8 mouse cellular contexts compared by ENCODE assay signal in the genomic region with DNA sequence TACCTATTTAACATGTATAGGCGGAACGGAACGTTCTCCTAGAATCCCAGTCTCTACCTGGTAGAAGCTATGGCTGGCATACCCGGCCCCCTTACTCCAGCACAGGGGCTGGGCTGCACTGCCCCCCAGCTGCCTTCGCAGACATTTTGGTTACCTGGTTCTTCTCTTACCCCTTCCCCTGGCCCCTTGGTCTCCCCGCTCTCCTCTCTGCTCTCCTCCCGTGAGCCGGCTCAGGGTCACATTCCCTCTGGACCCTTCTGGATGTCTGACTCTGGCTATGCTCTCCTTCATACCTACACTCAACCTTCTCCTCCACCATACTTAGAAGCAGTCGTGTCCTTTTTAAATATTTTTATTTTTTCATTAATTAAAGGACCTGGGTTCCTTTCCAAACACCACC. TPM values are rescaled to one million over a fixed set of nuclear protein-coding genes. Genes with fewer than 3 reads are reported as not detected.
DNase-seq lines count a peak whose midpoint lies in the region; ATAC-seq and TF ChIP-seq lines count a peak whose summit lies in the region.

No protein-coding gene starts in this region.

- peaks cover 28% of the 10 kb centered on the region for H3K36me3 ChIP-seq in G1E (replicated peaks)
- peaks cover 11% of the 10 kb centered on the region; the same call in 1 of the 2 replicates for H3K36me3 ChIP-seq in lung, embryonic 15.5 days

- peak overlapping the region; percentile 80 for H3K27ac ChIP-seq in lung, embryonic 15.5 days

- 3% methylated on average over 9 of the region's 9 CpGs for WGBS in lung, embryonic 15.5 days

- no peak for ATAC-seq in G1E (ENCODE audit: extremely low read depth, insufficient number of reproducible peaks, low FRiP score, poor library complexity, severe bottlenecking)
- ATAC-seq in hematopoietic stem cell, adult 5-6 weeks (replicated peaks in 1 of 2; ENCODE audit: insufficient read depth in 1 of 2, low FRiP score in 2 of 2, low TSS enrichment in 1 of 2, low read depth in 1 of 2, poor library complexity in 2 of 2, severe bottlenecking in 2 of 2): peak; percentile 19; a peak in 3 of 4 replicates
- ATAC-seq in lung, embryonic 15.5 days (ENCODE audit: borderline replicate concordance, extremely low read depth, low FRiP score, low TSS enrichment): peak; percentile 50

- H3K27me3 ChIP-seq in G1E (ENCODE audit: insufficient read depth, low read length): no peaks in the 10 kb centered on the region
- H3K27me3 ChIP-seq in lung, embryonic 15.5 days: no peaks in the 10 kb centered on the region

- peaks cover 43% of the 10 kb centered on the region for H3K4me1 ChIP-seq in G1E (ENCODE audit: insufficient read depth, low read depth, low read length)
- peaks cover 26% of the 10 kb centered on the region for H3K4me1 ChIP-seq in lung, embryonic 15.5 days

- H3K9me3 ChIP-seq in G1E (replicated peaks): no peaks in the 10 kb centered on the region
- no peaks in the 10 kb centered on the region for H3K9me3 ChIP-seq in lung, embryonic 15.5 days

- H3K4me3 ChIP-seq in G1E (ENCODE audit: low read depth, low read length): peak overlapping the region; percentile 90
- peak overlapping the region; percentile 78 for H3K4me3 ChIP-seq in lung, embryonic 15.5 days

- no peak for TF ChIP-seq CTCF in G1E (IDR thresholded peaks at IDR 0.05; ENCODE audit: low read depth, low read length)

- H3K9ac ChIP-seq in lung, embryonic 15.5 days: peak overlapping the region; percentile 60

- peak; percentile 45 for DNase-seq in G1E (ENCODE audit: low spot score)
- peak; percentile 67 for DNase-seq in cerebellum, adult 9-11 months
- peak; percentile 35 for DNase-seq in forelimb bud, embryonic 11.5 days (ENCODE audit: low read depth, low spot score)
- DNase-seq in layer of hippocampus, adult 9-11 months: peak; percentile 23
- DNase-seq in ovary, adult 18-20 months (ENCODE audit: low spot score): peak; percentile 20
- DNase-seq in thymus, postnatal 14 days: peak; percentile 65

- H3K4me2 ChIP-seq in lung, embryonic 15.5 days: peak overlapping the region; percentile 96

RNA-seq across cellular contexts. Expression of gene Agtpbp1, which starts 0.5 kb away (rescaled TPM):
- total RNA-seq in G1E (2014; fragmentation: Nextera tagmentation) (118 and 147 TPM in 2 replicates), G1E (2017) (62.0 and 73.3 TPM in 2 replicates)
- 6.0 and 6.1 TPM in 2 replicates for polyA plus RNA-seq in G1E (2012)
- 42.8 and 84.4 TPM in 2 replicates for total RNA-seq in hematopoietic stem cell, adult 5-6 weeks (2017)
- polyA plus RNA-seq in lung, embryonic 15.5 days (2015; fragmentation: Nextera tagmentation; extraction: Ambion mirVana): 16.3 and 16.5 TPM in 2 replicates

RNA-seq across cellular contexts. Expression of gene Naa35, which starts 0.6 kb away (rescaled TPM):
- total RNA-seq in G1E (2014; fragmentation: Nextera tagmentation): 63.7 and 71.9 TPM in 2 replicates
- 29.5 and 31.0 TPM in 2 replicates for total RNA-seq in G1E (2017)
- polyA plus RNA-seq in G1E (2012): 8.4 and 8.5 TPM in 2 replicates
- 58.2 and 78.1 TPM in 2 replicates for total RNA-seq in hematopoietic stem cell, adult 5-6 weeks (2017)
- polyA plus RNA-seq in lung, embryonic 15.5 days (2015; fragmentation: Nextera tagmentation; extraction: Ambion mirVana): 80.2 and 84.1 TPM in 2 replicates
